Mouse (Mus musculus) liver, embryonic 14.5 days (tissue): ENCODE results near the gene Grk1.

ENCODE experiments used
- CTCF ChIP-seq: IDR thresholded peaks from 2 replicates; pipeline ENCODE4 v1.5.1; 2016; ENCODE audit warnings: antibody characterized with exemption, low read depth, control low read depth
- EP300 ChIP-seq: IDR thresholded peaks from 2 replicates; pipeline ENCODE4 v1.6.1; 2016; ENCODE audit warnings: antibody characterized with exemption, low read depth

GRCm38 (mm10) chr8:13360213-13360612, 44.7 kb upstream of the Grk1 start:
- TF ChIP-seq CTCF: no peak
- no peak for TF ChIP-seq EP300
